Comparison of ENCODE assay signal across 8 mouse cellular contexts in genomic region chr2:152707627-152708026, GRCm38 (mm10). TPM values are rescaled to one million over a fixed set of nuclear protein-coding genes. Genes with fewer than 3 reads are reported as not detected.
DNase-seq lines count a peak whose midpoint lies in the region; ATAC-seq and TF ChIP-seq lines count a peak whose summit lies in the region.

No protein-coding gene starts in this region.

- no peaks in the 10 kb centered on the region for H3K9me3 ChIP-seq in E14TG2a.4 (ENCODE audit: low read length)
- no peaks in the 10 kb centered on the region for H3K9me3 ChIP-seq in forebrain, embryonic 13.5 days (replicated peaks)
- H3K9me3 ChIP-seq in heart, embryonic 15.5 days (replicated peaks): no peaks in the 10 kb centered on the region
- H3K9me3 ChIP-seq in liver, embryonic 14.5 days (ENCODE audit: control insufficient read depth, low read length): no peaks in the 10 kb centered on the region

- H3K4me2 ChIP-seq in forebrain, embryonic 13.5 days: peak overlapping the region; percentile 62
- peak overlapping the region; percentile 80 for H3K4me2 ChIP-seq in heart, embryonic 15.5 days
- H3K4me2 ChIP-seq in liver, embryonic 14.5 days (ENCODE audit: low read depth): peak overlapping the region; percentile 55

- no peak for TF ChIP-seq EP300 in liver, embryonic 14.5 days (IDR thresholded peaks at IDR 0.05; ENCODE audit: low read depth)

- peak; percentile 86 for TF ChIP-seq POLR2A in olfactory bulb, adult 2 months (IDR thresholded peaks at IDR 0.05; ENCODE audit: insufficient read depth, low read depth, low read length)

- TF ChIP-seq CTCF in E14TG2a.4 (conservative IDR thresholded peaks at IDR 0.05; ENCODE audit: low read length): no peak
- TF ChIP-seq CTCF in liver, embryonic 14.5 days (IDR thresholded peaks at IDR 0.05; ENCODE audit: low read depth): no peak
- no peak for TF ChIP-seq CTCF in olfactory bulb, adult 2 months (IDR thresholded peaks at IDR 0.05; ENCODE audit: insufficient read depth, low read depth, low read length)

- peak; percentile 92 for ATAC-seq in forebrain, embryonic 13.5 days
- peak; percentile 95 for ATAC-seq in heart, embryonic 15.5 days (replicated peaks; ENCODE audit: insufficient number of reproducible peaks, insufficient read depth, low FRiP score, low read depth)
- peak; percentile 76 for ATAC-seq in liver, embryonic 14.5 days (ENCODE audit: insufficient read depth)

- H3K27ac ChIP-seq in forebrain, embryonic 13.5 days: peak overlapping the region; percentile 78
- peak overlapping the region; percentile 93 for H3K27ac ChIP-seq in heart, embryonic 15.5 days
- no peak overlapping the region for H3K27ac ChIP-seq in liver, embryonic 14.5 days
- peak overlapping the region; percentile 89 for H3K27ac ChIP-seq in olfactory bulb, adult 2 months (ENCODE audit: insufficient read depth, low read depth, low read length)

- DNase-seq in c-Kit-positive CD71-positive TER-119-positive erythroid progenitor cells, embryonic 14.5 days (ENCODE audit: low spot score): peak; percentile 24
- peak; percentile 95 to 98 for DNase-seq in kidney, postnatal 25 days
- peak in 2 of 3 experiments; percentile 26 to 44 for DNase-seq in liver, embryonic 14.5 days (ENCODE audit: low read depth in 3 of 3, low spot score in 3 of 3)
- peak; percentile 86 to 94 for DNase-seq in urinary bladder, postnatal 36 days (ENCODE audit: low spot score in 2 of 2)

- H3K4me1 ChIP-seq in E14TG2a.4 (replicated peaks; ENCODE audit: low read depth, low read length): peaks cover 89% of the 10 kb centered on the region
- peaks cover 33% of the 10 kb centered on the region for H3K4me1 ChIP-seq in forebrain, embryonic 13.5 days
- peaks cover 27% of the 10 kb centered on the region for H3K4me1 ChIP-seq in heart, embryonic 15.5 days (replicated peaks)
- peaks cover 0 to 9% of the 10 kb centered on the region in 2 experiments; a peak in 2 of 4 replicates for H3K4me1 ChIP-seq in liver, embryonic 14.5 days (replicated peaks; ENCODE audit: control insufficient read depth in 2 of 2, insufficient read depth in 2 of 2, low read length in 1 of 2)
- H3K4me1 ChIP-seq in olfactory bulb, adult 2 months (ENCODE audit: control insufficient read depth, insufficient read depth, low read length): peaks cover 25% of the 10 kb centered on the region

- H3K9ac ChIP-seq in forebrain, embryonic 13.5 days: peak overlapping the region; percentile 74
- H3K9ac ChIP-seq in heart, embryonic 15.5 days: peak overlapping the region; percentile 81
- no peak overlapping the region; the same call in 1 of the 2 replicates for H3K9ac ChIP-seq in liver, embryonic 14.5 days (replicated peaks)

- peaks cover 28% of the 10 kb centered on the region for H3K36me3 ChIP-seq in E14TG2a.4 (ENCODE audit: insufficient read depth, low read length)
- peaks cover 52% of the 10 kb centered on the region for H3K36me3 ChIP-seq in forebrain, embryonic 13.5 days (ENCODE audit: poor library complexity, severe bottlenecking)
- H3K36me3 ChIP-seq in heart, embryonic 15.5 days: peaks cover 26% of the 10 kb centered on the region
- H3K36me3 ChIP-seq in liver, embryonic 14.5 days (replicated peaks; ENCODE audit: control insufficient read depth, insufficient read depth, low read depth): peaks cover 14% of the 10 kb centered on the region

- H3K4me3 ChIP-seq in E14TG2a.4 (replicated peaks; ENCODE audit: low read length): peak overlapping the region; percentile 77
- H3K4me3 ChIP-seq in forebrain, embryonic 13.5 days: peak overlapping the region; percentile 42
- peak overlapping the region; percentile 61 for H3K4me3 ChIP-seq in heart, embryonic 15.5 days
- peak overlapping the region; percentile 32 to 33 for H3K4me3 ChIP-seq in liver, embryonic 14.5 days (ENCODE audit: insufficient read depth in 1 of 2, low read depth in 2 of 2, low read length in 2 of 2)
- peak overlapping the region; percentile 54 for H3K4me3 ChIP-seq in olfactory bulb, adult 2 months (ENCODE audit: insufficient read depth, low read depth, low read length)

- no peaks in the 10 kb centered on the region for H3K27me3 ChIP-seq in E14TG2a.4 (ENCODE audit: insufficient read depth, low read length)
- no peaks in the 10 kb centered on the region for H3K27me3 ChIP-seq in forebrain, embryonic 13.5 days
- no peaks in the 10 kb centered on the region for H3K27me3 ChIP-seq in heart, embryonic 15.5 days
- no peaks in the 10 kb centered on the region for H3K27me3 ChIP-seq in liver, embryonic 14.5 days (ENCODE audit: control insufficient read depth, insufficient read depth, low read length)

- WGBS in forebrain, embryonic 13.5 days: 3% methylated on average over 27 of the region's 31 CpGs
- 1% methylated on average over 31 of the region's 31 CpGs for whole genome bisulfite sequencing in heart, embryonic 15.5 days
- 35% methylated on average over 31 of the region's 31 CpGs for WGBS in liver, embryonic 14.5 days (ENCODE audit: insufficient replicate concordance)
- WGBS in olfactory bulb, adult 2 months: 26% methylated on average over 31 of the region's 31 CpGs

RNA-seq across cellular contexts. Expression of gene Mcts2, which starts 20.8 kb away (rescaled TPM):
- 40.0 and 42.2 TPM in 2 replicates for polyA plus RNA-seq in forebrain, embryonic 13.5 days (2015; fragmentation: Nextera tagmentation; extraction: Ambion mirVana)
- polyA plus RNA-seq in heart, embryonic 15.5 days (2015; fragmentation: Nextera tagmentation; extraction: Ambion mirVana): 18.9 and 20.3 TPM in 2 replicates
- 4.3 and 10.3 TPM in 2 replicates for polyA plus RNA-seq in liver, embryonic 14.5 days (2012; rRNA removed)
- polyA plus RNA-seq in liver, embryonic 14.5 days (2014; fragmentation: Nextera tagmentation; extraction: Ambion mirVana): 14.7 and 15.2 TPM in 2 replicates
- not detected in 2 replicates for polyA plus RNA-seq in olfactory bulb, adult 2 months (2012; ENCODE audit: insufficient read depth, insufficient read length, low replicate concordance, missing spikeins)

RNA-seq across cellular contexts. Expression of gene Id1, which starts 28.4 kb away (rescaled TPM):
- 25.8 and 26.1 TPM in 2 replicates for polyA plus RNA-seq in forebrain, embryonic 13.5 days (2015; fragmentation: Nextera tagmentation; extraction: Ambion mirVana)
- 61.9 and 63.1 TPM in 2 replicates for polyA plus RNA-seq in heart, embryonic 15.5 days (2015; fragmentation: Nextera tagmentation; extraction: Ambion mirVana)
- 45.6 and 50.6 TPM in 2 replicates for polyA plus RNA-seq in liver, embryonic 14.5 days (2012; rRNA removed)
- polyA plus RNA-seq in liver, embryonic 14.5 days (2014; fragmentation: Nextera tagmentation; extraction: Ambion mirVana): 20.7 and 22.6 TPM in 2 replicates
- not detected in 2 replicates for polyA plus RNA-seq in olfactory bulb, adult 2 months (2012; ENCODE audit: insufficient read depth, insufficient read length, low replicate concordance, missing spikeins)

RNA-seq across cellular contexts. Expression of gene H13, which starts 38.4 kb away (rescaled TPM):
- 131 and 142 TPM in 2 replicates for polyA plus RNA-seq in forebrain, embryonic 13.5 days (2015; fragmentation: Nextera tagmentation; extraction: Ambion mirVana)
- 70.6 and 86.1 TPM in 2 replicates for polyA plus RNA-seq in heart, embryonic 15.5 days (2015; fragmentation: Nextera tagmentation; extraction: Ambion mirVana)
- polyA plus RNA-seq in liver, embryonic 14.5 days (2012; rRNA removed): 24.1 and 27.4 TPM in 2 replicates
- polyA plus RNA-seq in liver, embryonic 14.5 days (2014; fragmentation: Nextera tagmentation; extraction: Ambion mirVana): 38.1 and 39.4 TPM in 2 replicates
- not detected in 2 replicates for polyA plus RNA-seq in olfactory bulb, adult 2 months (2012; ENCODE audit: insufficient read depth, insufficient read length, low replicate concordance, missing spikeins)

RNA-seq across cellular contexts. Expression of gene Cox4i2, which starts 46.3 kb away (rescaled TPM):
- polyA plus RNA-seq in forebrain, embryonic 13.5 days (2015; fragmentation: Nextera tagmentation; extraction: Ambion mirVana): 4.4 and 4.8 TPM in 2 replicates
- polyA plus RNA-seq in heart, embryonic 15.5 days (2015; fragmentation: Nextera tagmentation; extraction: Ambion mirVana): 20.8 and 24.2 TPM in 2 replicates
- 0.51 and 0.92 TPM in 2 replicates for polyA plus RNA-seq in liver, embryonic 14.5 days (2012; rRNA removed)
- polyA plus RNA-seq in liver, embryonic 14.5 days (2014; fragmentation: Nextera tagmentation; extraction: Ambion mirVana): 0.47 and 0.51 TPM in 2 replicates
- not detected in 2 replicates for polyA plus RNA-seq in olfactory bulb, adult 2 months (2012; ENCODE audit: insufficient read depth, insufficient read length, low replicate concordance, missing spikeins)

Comparison
In these comparisons a context has a peak if more than half of its experiments do, and no peak if none do; other contexts are left out.
1. DNase-seq: peak in every context shown above with its lines; median percentile 96 in kidney, postnatal 25 days; 90 in urinary bladder, postnatal 36 days; 35 in liver, embryonic 14.5 days; 24 in c-Kit-positive CD71-positive TER-119-positive erythroid progenitor cells, embryonic 14.5 days.
2. RNA of gene Id1, which starts 28.4 kb away (polyA plus RNA-seq): 61.9 to 63.1 TPM in heart, embryonic 15.5 days, 20.7 to 50.6 TPM in liver, embryonic 14.5 days and 25.8 to 26.1 TPM in forebrain, embryonic 13.5 days; not detected in olfactory bulb, adult 2 months; every median in the first group is over 10 times any median in the second.
3. Peak in every context shown above with its lines, with median percentiles within 50 percentile points of each other: H3K4me3 ChIP-seq, ATAC-seq and H3K4me2 ChIP-seq.